Mouse (Mus musculus): ENCODE results near the gene Hoxc4. TPM values are rescaled to one million over a fixed set of nuclear protein-coding genes. Genes with fewer than 3 reads are reported as not detected.

Gene Hoxc4
- polyA plus RNA-seq, 1 experiment = not detected

- no peak for DNase-seq (ENCODE audit: extremely low spot score in 1 of 2, low spot score in 1 of 2)
Observed at GRCm38 (mm10) chr15:103071266-103071665, 52.5 kb downstream of the Hoxc4 start.

- DNase-seq (ENCODE audit: extremely low spot score in 1 of 2, low spot score in 1 of 2) = no peak
Observed at GRCm38 (mm10) chr15:103074663-103075415, 56.1 kb downstream of the Hoxc4 start.

- DNase-seq (ENCODE audit: extremely low spot score in 1 of 2, low spot score in 1 of 2) = no peak
Observed at GRCm38 (mm10) chr15:103077673-103078072, 58.9 kb downstream of the Hoxc4 start.

GRCm38 (mm10) chr15:103082622-103083021, 63.9 kb downstream of the Hoxc4 start:
- no peak for DNase-seq (ENCODE audit: extremely low spot score in 1 of 2, low spot score in 1 of 2)

- DNase-seq (ENCODE audit: extremely low spot score in 1 of 2, low spot score in 1 of 2) = no peak
Observed at GRCm38 (mm10) chr15:103083598-103083997, 64.9 kb downstream of the Hoxc4 start.

- DNase-seq (ENCODE audit: extremely low spot score in 1 of 2, low spot score in 1 of 2) = no peak
Observed at GRCm38 (mm10) chr15:103084944-103085343, 66.2 kb downstream of the Hoxc4 start.

- no peak for DNase-seq (ENCODE audit: extremely low spot score in 1 of 2, low spot score in 1 of 2)
Observed at GRCm38 (mm10) chr15:103085831-103086671, 67.3 kb downstream of the Hoxc4 start.

Other genes starting within 250 kb of the Hoxc4 start
- not detected in 2 replicates for gene Hoxc13, start 97.8 kb upstream of the Hoxc4 start, polyA plus RNA-seq (2012; rRNA removed)
- gene Hoxc12, start 82.2 kb upstream of the Hoxc4 start, polyA plus RNA-seq (2012; rRNA removed) = not detected in 2 replicates
- not detected in 2 replicates for gene Hoxc11, start 64.5 kb upstream of the Hoxc4 start, polyA plus RNA-seq (2012; rRNA removed)
- not detected in 2 replicates for gene Hoxc10, start 52.1 kb upstream of the Hoxc4 start, polyA plus RNA-seq (2012; rRNA removed)
- gene Hoxc5, start 51.5 kb upstream of the Hoxc4 start, polyA plus RNA-seq (2012; rRNA removed) = not detected in 2 replicates
- not detected in 2 replicates for gene Hoxc9, start 42.5 kb upstream of the Hoxc4 start, polyA plus RNA-seq (2012; rRNA removed)
- gene Hoxc8, start 28.3 kb upstream of the Hoxc4 start, polyA plus RNA-seq (2012; rRNA removed) = not detected in 2 replicates
- not detected in 2 replicates for gene Hoxc6, start 20.7 kb upstream of the Hoxc4 start, polyA plus RNA-seq (2012; rRNA removed)
- 16.1 and 16.3 TPM in 2 replicates for gene Smug1, start 148.2 kb downstream of the Hoxc4 start, polyA plus RNA-seq (2012; rRNA removed)
- gene Cbx5, start 220.9 kb downstream of the Hoxc4 start, polyA plus RNA-seq (2012; rRNA removed) = 70.1 and 79.9 TPM in 2 replicates
- 360 and 407 TPM in 2 replicates for gene Hnrnpa1, start 221.5 kb downstream of the Hoxc4 start, polyA plus RNA-seq (2012; rRNA removed)
- gene Nfe2, start 239.5 kb downstream of the Hoxc4 start, polyA plus RNA-seq (2012; rRNA removed) = 0.48 TPM in 1 of 2 replicates, not detected in the other